Mouse (Mus musculus) left cerebral cortex, postnatal 4 days (tissue): ENCODE results near the gene Tmem178. TPM values are rescaled to one million over a fixed set of nuclear protein-coding genes. Genes with fewer than 3 reads are reported as not detected.
A peak's percentile ranks its signal among the peaks of the same experiment; 100 is the strongest.

Experiments used
- DNase-seq: peaks from one replicate; pipeline ENCODE4 v3.0.0-alpha.2; 2022
- intact Hi-C: fragments of 180-260 bp; cut with DNase I; formaldehyde crosslinking; loops from one replicate; pipeline ENCODE4 v1.15.1; 2025
- total RNA-seq, 2 experiments: library from RNA; stranded (reverse); gene quantifications; 2 replicates each; pipeline ENCODE4 v1.2.3; 2021

Gene Tmem178
- total RNA-seq, 2 experiments from 2014 or later: 37.9 to 41.7 TPM

DNA sequence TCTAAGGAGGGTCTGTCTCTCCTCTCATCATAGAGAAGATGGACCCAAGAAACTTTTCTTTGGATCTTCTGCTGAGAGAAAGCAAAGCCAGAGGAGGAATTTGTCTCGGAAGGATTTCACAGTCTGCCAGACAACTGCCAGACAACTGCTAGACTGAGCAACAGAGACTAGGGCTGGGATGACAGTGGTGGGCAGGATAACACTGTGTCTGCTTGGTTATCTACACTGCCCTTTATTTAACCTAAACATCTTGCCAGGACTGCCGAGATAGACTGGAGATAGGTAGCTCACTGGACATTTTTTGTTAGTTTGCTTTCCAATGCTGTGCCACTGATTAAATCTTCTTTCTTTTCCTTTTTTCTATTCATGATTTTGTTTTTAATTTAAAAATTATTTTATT, 97.2 kb downstream of the Tmem178 start:
- no peak for DNase-seq
- intact Hi-C loops: no loop called here

DNA sequence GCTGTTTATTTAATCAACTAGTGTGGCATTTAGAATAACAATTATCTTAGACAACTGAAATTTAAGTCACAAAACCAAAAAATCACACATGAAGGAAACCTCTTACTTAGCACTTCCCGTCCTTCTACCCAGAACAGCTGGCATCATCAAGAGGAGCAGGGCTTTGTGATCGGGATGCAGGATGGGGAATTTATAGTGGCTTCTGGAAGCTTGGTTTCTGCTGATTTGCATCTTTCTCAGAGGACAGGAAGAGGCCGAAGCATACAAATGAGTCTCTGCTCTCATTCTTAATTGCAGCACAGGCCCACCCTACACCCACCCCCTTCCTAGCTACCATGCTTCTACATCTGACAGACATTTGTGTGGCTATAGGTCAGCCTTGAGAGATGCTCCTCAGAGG, 99.9 kb downstream of the Tmem178 start:
- no peak for DNase-seq
- intact Hi-C loops: no loop called here

DNA sequence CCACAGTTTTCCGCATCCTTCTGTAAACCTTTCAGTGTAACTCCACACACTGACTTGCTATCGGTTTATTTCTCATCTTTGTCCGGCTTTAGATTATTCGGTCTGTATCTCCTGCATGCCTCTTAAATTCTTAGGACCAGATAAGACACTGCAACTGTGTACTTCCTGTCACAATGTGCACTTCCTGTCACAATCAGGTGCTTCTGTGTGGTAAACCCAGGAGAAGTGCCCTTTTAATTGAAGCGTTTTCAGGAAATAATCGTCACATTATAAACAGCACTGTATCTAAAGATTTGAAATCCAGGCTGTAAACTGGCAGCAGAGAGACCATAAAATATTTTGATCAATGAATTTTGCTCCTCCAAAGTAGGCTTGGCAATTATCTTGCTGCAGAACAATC, 100.7 kb downstream of the Tmem178 start:
- intact Hi-C loops: no loop called here
- no peak for DNase-seq

DNA sequence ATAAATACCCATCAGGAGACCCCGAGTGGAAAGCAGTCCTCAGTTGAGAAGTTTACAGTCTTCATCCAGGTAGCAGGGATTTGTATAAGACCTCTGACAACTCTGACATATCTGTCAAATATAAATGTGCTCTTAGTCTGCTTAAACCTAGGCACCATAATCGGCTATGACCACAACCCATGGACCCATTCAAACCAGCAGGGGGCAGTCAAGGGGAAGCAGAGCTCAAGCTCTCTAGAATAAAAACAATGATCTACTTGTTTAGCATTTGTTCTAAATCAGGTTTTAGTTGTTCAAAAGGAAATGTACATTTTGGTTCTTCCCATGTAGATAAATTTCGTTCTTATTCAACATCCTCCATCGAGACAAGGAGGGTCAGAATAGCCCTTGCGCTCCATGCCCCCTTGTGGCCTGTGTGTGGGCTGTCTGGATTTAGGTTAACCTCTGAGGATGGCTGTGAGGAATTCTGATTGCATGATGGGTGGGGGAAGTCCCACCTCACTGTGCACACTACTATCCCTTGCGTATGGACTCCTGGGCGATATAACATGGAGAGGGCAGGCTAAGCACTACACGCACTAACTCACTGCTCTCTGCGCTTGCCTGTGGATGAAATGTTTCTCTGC, 101.2 kb downstream of the Tmem178 start:
- DNase-seq: peak; percentile 11
- intact Hi-C loops: no loop called here

DNA sequence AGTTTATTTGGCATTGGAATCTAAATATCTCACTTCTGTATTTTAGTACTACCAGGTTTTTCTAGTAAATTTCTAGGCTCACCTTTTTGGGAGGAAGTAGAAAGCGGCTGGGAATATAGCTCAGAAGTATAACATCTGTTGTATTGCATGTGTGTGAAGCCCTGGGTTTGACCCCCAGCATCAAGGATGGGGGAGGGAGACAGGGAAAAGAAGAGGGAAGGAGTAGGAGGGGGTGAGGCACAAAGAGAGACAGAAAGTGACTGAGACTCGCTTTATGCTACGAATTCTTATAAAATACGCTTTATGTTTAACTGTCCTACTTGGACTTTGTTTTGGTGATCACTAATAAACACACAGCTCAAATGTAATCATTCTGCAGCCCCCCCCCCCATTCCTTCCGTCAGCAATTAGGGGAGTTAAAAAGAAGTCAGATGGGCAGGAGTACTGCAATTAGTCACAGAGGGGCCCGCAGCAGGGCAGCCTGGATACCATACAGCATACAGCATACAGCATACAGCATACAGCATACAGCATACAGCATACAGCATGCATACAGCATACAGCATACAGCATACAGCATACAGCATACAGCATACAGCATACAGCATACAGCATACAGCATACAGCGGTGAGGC, 103.6 kb downstream of the Tmem178 start:
- DNase-seq: no peak
- intact Hi-C loops: no loop called here

Other genes with a start within 250 kb of the Tmem178 start
- gene Map4k3, start 216.1 kb upstream of the Tmem178 start, total RNA-seq: 10 to 100 TPM; 67.7 to 72.9 TPM
- gene Thumpd2, start 120.5 kb downstream of the Tmem178 start, total RNA-seq: 1 to 10 TPM; 4.2 to 4.8 TPM